Mouse (Mus musculus) spleen, adult 12 weeks (tissue): ENCODE results near the gene Dnmt3a.

ENCODE experiments used
- DNase-seq: peaks from one replicate; pipeline ENCODE4 v3.0.0; 2022; ENCODE audit warnings: low spot score

The Dnmt3a gene

DNA sequence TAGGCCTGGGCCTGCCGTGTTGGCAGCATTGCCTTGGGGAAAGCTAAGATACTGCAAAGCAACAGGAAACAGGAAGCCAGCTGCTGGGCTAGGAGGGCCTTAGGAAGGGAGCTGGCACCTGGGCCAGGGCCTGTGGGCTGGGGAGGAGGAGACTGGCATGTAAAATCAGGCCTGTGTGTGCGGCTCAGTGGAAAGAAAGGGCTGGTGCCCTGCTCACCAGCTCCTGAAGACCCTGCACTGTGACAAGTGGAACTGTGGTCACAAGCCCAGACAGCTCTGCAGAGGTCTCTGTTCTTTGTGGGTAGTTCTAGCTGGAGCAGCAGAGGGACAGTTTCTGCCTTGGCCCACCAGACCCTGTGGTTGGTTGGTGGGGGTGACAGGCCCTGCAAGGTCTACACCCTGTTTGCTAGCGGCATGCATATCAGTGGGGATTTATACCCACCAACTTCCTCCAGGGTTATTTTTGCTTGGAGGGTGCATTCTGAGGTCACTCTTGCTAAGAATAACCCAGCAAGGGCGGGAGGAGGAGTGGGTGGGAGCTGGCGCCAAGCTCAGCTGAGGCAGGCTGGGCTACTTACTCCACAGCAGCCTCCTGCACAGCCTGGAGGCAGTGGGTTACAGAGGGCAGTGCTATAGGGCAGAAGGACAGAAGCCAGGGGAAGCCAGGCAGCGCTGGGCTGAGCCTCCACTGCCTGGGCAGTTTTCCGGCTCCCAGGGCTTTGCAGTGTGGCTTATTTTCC is 50.1 kb downstream of the Dnmt3a start:
- DNase-seq, result peak; percentile 20

GRCm38 (mm10) chr12:3856748-3857147 is 50.9 kb downstream of the Dnmt3a start:
- DNase-seq, result no peak

DNA sequence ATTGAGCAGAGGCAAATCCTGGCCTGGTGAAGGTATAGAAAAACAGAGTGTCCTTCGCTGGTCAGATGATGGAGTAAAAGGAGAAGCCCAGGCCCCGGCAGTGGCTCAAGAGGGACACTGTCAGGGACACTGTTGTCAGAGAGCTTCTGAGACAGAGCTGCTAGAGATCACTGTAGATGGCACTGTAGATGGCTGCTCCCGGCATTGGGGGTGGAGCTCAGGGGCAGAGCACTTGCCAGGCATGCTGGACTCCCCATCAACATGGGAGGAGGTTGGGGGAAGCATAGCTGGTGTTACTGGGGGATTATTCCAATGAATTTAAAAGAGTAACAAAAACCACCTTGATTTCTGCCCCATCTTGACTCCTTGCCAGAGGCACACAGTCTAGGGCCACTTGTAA is 51.4 kb downstream of the Dnmt3a start:
- DNase-seq, result no peak

GRCm38 (mm10) chr12:3857773-3858172 is 52.0 kb downstream of the Dnmt3a start:
- no peak for DNase-seq

GRCm38 (mm10) chr12:3858754-3859153 is 52.9 kb downstream of the Dnmt3a start:
- no peak for DNase-seq

DNA sequence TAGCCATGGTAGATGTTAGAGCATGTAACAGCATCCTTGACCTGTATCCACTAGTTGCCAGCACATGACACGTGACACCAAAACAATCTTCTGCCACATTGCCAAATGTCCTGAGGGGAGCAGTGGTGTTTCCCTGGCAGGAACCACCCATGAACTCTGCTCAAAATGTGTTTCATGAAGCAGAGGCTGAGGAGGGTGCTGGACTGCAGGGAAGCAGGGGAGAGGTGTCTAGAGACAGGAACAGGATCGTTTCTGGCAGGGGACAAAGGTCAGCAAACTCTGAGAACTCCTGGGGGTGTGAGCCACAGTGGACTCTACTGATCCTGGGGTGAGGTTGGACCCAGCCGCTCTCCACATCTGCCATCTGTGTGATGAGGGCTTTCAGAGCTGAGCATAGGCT is 53.7 kb downstream of the Dnmt3a start:
- DNase-seq, result no peak

- DNase-seq, result no peak
Measured at GRCm38 (mm10) chr12:3860005-3860404, 54.2 kb downstream of the Dnmt3a start.

DNA sequence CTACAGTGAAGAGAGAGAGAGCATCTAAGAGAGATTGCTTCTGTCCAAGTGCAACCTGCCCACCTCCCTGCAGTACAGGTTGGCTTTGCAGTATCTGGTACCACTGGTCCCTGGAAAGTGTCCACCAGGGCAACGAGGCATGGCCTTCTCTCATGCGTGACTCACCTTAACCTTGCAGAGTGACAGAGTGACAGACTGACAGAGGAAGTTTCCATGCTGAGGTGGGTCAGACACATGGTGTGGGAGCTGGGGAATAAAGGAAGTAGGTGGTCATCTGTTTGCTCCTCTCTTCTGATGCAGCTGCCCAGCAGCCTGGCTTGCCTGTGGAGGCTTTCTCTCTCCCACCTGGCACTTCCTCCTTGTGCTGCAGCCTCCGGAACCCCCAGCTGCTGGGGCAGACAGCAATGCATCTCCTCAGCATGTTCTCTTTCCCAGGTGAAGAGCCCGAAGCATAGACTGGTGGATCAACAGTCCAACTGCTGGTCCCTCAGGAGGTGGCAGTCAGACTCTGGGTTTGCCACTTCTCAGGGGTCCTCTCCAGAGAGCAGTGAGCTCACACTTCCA is 55.9 kb downstream of the Dnmt3a start:
- DNase-seq, result no peak

DNA sequence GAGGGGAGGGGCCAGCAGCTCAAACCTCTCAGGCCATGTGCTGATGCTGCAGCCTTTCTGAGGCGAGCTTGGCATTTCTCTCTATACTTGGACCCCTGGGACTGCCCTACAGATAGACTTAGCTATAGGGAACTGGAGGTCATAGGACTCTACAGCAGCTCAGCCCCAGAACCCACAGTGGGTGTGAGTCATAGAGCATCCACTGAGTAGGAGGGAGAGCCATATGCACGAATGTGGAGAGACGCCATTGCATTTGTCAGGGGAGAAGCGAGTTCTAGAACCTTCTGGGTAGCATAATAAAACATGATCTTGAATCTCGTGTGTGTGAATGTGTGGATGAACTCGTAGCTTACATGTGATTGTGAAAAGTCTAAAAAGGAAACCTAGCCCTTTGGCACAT is 56.4 kb downstream of the Dnmt3a start:
- no peak for DNase-seq

- no peak for DNase-seq
Measured at GRCm38 (mm10) chr12:3864208-3864607, 58.4 kb downstream of the Dnmt3a start.

GRCm38 (mm10) chr12:3865594-3865993 is 59.8 kb downstream of the Dnmt3a start:
- no peak for DNase-seq

DNA sequence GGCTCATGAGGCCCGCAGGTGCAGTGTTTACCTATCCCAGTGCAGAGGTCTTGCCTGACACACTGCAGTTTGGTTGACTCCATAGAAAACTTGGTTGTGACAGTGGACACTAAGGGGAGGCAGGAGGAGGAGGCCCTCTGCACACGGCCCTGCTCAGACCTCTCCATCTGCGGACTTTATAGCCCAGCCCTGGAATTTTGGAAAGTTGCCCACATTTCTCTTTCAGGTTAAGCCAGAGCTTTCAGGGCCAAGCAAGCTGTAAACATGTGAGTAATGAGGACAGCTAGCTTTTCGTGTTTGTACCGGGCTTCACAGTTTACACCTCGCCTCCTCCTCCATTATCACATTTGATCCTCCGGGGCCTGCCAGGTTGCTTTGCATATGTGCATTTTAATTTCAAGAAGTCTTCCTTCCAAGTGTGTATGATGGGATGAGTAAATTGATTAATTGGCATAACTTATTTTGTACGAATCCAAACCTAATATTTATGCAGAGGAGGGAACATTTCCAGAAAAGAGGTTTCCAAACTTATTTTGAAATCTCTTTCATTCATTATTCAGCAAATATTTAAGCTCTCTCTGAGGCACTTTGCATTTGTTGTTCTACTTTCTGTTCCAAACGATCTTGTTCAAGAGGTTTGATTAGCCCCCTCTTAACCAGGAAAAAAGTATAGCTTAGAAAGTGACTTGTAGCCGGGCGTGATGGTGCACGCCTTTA is 61.0 kb downstream of the Dnmt3a start:
- DNase-seq, result no peak

DNA sequence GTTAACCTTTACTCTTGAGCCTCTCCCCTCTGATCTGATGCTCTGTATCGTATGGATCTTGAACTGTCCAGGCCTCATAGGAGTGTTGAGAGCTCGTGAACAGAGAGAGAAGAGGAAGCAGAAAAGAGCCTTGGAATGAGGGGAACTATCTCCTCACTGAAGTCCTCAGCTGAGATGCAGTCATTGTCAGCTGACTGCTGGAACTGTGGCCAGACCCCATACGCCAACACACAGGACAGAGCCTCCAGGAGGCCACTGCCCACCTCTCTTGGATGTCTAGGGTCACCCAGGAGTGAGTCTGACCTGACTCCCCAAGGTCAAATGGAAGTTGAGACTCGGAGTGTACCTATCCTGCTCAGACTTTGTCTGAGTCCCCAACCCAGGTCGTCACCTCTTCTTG is 62.3 kb downstream of the Dnmt3a start:
- DNase-seq, result no peak

DNA sequence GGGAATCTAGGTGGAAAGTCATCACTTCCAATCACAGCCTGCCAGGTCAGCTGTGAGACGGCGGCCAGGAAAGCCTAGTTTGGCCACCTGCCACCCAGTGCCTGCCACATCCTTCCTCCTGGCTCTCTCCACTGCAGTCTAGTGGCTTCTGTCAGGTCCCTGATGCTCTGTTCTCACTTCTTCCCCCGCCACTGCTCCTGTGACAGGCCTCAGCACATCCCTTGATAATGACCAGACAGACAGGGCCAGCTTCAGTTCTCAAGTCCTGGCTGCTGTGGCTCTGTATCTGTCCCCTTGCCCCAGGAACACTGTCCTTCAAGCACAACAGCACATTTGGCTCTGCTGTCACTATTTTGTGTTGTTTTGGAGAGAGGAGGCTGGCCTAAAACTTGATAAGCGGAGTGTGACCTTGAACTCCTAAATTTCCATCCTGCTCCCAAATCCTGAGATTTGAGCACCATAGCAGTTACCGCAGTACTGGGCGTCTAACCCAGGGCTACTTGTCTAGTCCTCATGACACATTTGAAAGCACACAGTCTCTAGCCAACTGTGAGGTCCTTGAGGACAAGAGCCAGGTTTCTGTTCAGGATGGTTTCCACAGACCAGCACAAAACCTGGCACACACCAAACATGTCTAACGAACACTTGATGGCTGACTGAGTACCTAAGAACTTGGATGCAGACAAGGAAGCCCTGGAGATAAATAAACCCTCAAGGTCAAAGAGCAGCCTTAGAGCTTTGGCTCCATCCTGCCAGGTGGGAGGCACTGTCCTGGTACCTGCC is 63.1 kb downstream of the Dnmt3a start:
- DNase-seq, result no peak

DNA sequence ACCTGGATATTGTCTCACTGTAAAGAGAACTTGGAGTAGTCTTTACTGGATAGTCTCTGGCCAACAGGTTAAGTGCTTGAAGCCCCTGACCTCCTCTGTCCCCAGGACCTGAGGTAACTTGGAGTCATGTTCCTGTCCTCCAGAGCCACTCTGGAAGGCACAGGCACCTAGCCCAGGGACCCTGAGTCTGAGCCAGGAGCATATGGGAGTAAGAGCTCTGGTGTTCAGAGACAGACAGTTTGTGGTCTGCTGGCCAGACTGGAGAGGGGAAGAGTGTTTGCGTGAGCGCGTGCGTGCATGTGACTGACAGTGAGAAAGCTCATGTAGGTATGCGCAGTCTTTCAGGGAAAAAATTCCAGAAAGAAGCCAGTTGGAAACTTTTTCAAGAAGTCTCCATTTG is 64.2 kb downstream of the Dnmt3a start:
- DNase-seq, result no peak

DNA sequence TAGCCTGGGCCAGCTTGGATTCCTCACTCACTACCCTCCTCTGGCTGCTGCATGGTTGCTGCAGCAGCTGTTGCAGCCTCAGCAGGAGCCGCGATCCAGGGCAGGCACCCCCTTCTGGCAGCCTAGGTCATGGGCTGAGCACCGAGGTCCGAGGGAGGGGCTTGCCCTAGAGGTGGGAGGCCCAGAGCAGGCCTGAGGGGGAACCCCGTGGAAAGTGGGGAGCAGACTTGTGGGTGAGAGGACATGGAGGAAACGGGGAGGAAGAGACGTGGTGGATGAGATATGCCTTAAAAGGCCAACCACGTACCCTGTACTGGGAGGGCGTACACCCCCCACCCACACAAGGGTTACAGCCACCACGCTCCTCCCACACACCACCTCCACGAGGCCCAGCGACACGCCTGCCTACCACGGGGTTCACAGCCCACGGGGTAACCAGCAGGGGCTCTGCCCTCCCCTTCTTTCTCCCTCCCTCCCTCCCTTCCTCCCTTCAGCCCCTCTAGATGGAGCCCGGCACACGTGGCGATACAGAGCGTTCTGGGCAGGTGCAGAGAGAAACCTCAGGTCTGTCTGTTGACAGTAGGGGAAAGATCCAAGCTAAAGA is 65.2 kb downstream of the Dnmt3a start:
- DNase-seq, result no peak

DNA sequence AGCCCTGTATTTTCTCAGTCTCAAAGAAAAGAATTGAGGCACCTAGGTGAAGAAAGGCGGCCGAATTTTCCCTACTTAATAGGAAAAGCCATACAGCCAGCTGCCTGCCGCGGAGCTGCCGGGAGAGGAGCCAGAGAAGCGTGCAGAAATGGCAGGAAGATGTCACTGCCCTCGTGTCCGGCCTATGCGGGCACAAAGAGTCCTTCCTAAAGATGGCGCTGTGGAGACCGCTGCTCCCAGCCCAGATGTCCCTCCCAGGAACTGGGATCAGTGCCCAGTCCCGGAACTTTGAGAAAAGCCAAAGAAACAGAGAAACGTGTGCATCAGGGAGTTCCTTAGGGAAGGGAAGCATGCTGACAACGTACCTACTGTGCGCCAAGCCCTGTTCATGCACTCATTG is 65.8 kb downstream of the Dnmt3a start:
- DNase-seq, result no peak

DNA sequence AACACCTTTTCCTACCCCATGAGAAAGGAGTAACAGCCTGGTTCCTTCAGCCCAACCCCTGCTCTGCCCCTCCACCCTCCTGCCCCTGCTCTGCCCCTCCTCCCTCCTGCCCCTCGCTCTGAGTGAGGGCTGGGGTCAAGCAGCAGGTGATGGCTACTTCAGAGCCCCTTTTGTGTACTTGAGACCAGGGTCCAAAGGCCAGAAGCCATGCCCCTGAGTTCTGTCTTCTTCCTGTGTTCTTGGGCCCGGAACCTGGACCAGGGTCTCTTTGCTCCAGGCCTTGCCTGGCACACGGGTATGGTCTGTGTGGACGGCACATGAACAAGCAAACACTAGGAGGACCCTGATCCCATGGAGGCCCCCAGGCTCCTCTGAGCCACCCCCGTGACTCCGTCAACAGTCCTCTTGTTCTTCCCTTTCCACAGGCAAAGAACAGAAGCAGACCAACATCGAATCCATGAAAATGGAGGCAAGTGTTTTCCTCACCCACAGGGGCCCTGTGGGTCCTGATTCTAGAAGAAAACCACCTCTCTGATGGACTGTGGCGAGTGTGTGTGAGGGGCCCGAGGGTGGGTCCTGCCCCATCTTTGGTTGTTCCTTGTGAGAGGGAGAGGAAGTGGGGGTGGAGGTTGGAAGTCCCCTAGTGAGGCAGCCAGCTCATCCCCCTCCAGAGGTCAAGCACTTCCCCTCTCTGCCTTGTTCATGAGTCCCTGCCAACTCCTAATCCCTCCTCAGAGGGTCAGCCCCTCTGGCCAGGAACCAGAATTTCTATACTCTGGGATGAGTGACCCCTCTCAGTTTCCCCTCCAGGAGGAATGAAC is 66.8 kb downstream of the Dnmt3a start:
- DNase-seq, result no peak

DNA sequence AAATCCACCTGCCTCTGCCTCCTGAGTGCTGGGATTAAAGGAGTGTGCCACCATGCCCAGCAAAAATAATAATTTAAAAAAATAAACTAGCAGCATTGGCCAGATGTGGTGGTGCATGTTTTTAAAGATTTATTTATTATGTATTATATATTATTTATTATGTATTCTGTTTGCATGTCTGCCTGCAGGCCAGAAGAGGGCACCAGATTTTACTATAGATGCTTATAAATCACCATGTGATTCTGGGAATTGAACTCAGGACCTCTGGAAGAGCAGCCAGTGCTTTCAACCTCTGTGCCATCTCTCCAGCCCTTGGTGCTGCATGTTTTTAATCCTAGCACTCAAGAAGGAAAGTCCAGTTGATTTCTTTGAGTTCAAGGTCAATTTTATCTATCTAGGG is 69.7 kb downstream of the Dnmt3a start:
- no peak for DNase-seq

GRCm38 (mm10) chr12:3877376-3877775 is 71.6 kb downstream of the Dnmt3a start:
- no peak for DNase-seq

DNA sequence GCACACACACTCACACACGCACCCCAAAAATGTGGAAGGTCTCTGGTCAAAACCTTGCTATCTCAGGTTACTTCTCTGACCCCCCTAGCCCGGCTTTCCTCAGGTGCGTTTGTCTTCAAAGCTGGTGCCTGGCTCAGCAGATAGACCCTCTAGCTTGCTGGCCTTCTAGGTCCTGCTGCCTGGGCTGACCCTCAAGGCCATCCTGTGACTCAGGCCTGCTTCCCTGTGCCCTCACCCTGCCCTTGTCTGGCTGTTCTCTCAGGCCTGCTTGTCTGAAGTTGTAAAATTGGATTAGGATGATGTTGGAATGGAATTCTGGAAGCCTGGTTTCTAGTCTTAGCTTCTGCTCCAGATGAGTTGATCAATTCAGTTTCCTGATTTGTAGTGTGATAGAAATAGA is 75.7 kb downstream of the Dnmt3a start:
- no peak for DNase-seq
